Mouse (Mus musculus) kidney, postnatal 36 days (tissue): ENCODE results near the gene Zfp263.
A peak's percentile ranks its signal among the peaks of the same experiment; 100 is the strongest.

Experiments
- DNase-seq, 2 experiments: peaks; one replicate each; pipeline ENCODE4 v3.0.0; 2021 to 2022; ENCODE audit warnings: mixed read lengths in 2 of 2

The Zfp263 gene

GRCm38 (mm10) chr16:3743503-3744185, at the start of gene Zfp263:
Gene Zfp263, plus strand, starts transcription at chr16:3744093.
- peak; percentile 94 to 97 for DNase-seq

- DNase-seq = no peak
These were observed 44.6 kb upstream of the Zfp263 start for GRCm38 (mm10) chr16:3699281-3699680.

DNA sequence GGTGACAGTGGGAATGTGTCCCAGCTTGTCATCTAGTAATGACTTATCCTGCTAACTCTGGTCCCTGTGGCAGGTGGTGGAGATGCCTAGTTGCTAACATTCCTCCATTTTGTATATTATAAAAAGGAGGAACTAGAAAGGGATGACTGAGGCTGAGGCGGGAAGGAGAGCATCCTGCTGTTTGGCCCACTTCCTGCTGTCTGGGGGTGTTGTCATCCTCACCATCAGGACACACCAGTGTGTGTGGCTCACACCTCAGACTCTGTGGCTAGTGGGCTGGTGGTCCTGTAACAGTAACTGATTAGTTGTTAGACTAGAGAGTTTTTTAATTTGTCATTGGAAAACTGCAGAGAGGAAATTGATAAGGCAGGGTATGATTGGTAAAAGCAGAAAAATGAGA, 43.0 kb upstream of the Zfp263 start:
- DNase-seq = no peak

DNA sequence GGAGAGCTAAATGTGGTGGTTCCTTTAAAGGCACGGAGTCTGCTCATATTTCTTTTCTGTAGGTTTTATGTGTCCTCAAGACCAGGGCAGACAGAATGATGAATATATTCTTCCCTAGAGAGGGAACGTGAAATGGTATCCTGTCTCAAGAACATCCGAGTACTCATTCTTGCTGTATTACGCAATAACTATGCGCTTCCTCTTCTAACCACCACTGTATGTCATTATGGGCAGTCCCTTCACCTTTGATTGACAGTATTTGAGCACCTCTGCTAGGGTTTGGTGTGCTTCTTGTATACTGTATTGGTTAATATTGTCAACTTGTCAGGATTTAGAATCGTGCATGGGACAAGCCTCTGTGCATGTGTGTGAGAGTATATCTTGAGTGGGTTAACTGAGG, 37.2 kb upstream of the Zfp263 start:
- no peak for DNase-seq

- DNase-seq = no peak
These were observed 29.2 kb upstream of the Zfp263 start for GRCm38 (mm10) chr16:3714731-3715130.

GRCm38 (mm10) chr16:3717980-3718379, 25.9 kb upstream of the Zfp263 start, which contains the start of gene Mefv:
Gene Mefv, minus strand, starts transcription at chr16:3718097.
- no peak for DNase-seq

- DNase-seq = no peak
These were observed 20.7 kb upstream of the Zfp263 start for GRCm38 (mm10) chr16:3723231-3723630.

DNA sequence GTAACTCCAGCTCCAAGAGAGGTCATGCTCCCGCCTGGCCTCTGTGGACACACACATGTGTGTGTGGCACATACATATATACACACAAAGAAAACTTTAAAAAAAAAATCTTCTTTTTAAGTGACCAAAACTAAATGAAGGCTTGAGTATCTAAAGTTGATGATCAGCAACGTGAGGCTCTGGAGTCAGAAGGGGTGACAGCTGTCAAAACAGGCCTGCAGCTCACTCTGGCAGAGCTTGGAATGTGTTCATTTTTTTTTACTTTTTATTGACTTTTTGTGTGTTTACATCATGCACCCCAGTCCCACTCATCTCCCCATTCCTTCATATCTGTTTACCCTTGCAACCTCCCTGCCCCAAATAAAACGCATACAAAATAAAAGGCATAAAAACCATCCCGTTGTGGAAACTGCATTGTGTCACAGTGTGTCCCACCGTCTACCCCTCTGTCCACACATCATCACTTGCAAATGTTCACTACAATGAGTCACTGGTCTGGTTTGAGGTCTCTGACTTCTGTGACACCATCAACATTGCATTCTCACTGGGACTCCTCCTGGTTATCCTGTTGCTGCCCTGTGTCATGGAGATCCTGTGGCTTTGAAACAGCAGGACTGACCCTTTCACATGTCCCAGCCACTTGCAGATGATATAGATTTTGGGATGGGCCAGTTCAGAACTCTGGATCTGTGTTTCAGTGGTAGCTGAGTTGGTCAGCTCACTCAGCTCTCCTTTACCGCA, 15.7 kb upstream of the Zfp263 start:
- no peak for DNase-seq

- no peak for DNase-seq
These were observed 11.3 kb upstream of the Zfp263 start for GRCm38 (mm10) chr16:3732612-3733011.

DNA sequence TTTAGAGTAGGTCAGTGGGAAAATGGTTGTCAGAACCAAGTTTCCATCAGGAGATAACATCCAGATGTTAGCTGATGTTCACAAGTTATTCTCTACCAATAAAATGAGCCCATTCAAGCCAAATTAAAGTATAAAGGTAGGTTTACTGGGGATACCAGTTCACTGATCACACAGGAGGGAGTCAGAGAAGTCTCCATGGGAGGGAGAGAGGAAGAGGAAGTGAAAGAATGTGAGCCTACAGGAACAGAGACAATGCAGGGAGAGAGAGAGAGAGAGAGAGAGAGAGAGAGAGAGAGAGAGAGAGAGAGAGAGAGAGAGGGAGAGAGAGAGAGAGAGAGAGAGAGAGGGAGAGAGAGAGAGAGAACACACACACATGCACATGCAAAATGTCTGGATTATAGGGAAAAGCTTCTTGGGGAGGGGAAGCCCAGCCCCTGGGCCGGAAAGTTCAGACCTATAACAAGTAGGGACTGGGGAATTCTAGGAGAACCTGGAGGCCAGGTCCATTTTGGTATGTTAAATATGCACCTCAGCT, 10.6 kb upstream of the Zfp263 start:
- DNase-seq = no peak

DNA sequence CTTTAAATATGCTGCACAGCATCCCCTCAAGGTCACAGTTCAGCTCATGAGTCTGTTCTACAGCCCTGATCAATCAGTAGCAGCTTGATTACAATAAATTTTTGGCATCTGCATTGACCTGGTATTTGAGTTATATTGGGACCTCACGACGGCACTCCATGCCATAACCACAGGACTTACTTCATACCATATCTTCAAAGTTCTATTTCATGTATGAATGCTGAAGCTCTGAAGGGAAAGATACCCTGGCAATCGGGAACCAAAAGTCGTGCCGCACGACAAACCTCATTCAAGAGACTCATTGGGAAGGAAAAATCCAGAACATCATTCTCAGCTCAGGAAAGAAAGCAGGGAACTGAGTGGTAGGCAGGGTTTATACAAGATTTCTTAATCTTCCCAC, 1.4 kb upstream of the Zfp263 start:
- DNase-seq = no peak

DNA sequence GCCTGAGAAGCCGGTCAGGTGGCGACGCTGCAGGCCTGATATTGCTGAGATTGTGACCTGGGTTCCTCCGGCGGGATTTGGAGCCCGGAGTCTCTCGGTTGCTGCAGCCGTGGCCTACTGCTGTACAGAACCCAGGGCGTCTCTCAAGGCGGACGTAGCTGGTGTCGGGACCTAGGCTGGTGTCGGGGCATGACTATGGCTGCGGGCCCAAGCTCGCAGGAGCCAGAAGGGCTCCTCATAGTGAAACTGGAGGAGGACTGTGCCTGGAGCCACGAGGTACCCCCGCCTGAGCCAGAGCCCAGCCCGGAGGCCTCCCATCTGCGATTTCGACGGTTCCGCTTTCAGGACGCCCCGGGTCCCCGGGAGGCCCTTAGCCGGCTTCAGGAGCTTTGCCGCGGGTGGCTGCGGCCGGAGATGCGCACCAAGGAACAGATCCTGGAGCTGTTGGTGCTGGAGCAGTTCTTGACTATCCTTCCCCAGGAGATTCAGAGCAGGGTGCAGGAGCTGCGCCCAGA, 350 bp downstream of the Zfp263 start:
- no peak for DNase-seq

GRCm38 (mm10) chr16:3745656-3746055, 1.8 kb downstream of the Zfp263 start:
- DNase-seq = no peak

- no peak for DNase-seq
These were observed 5.1 kb downstream of the Zfp263 start for GRCm38 (mm10) chr16:3748976-3749375.

GRCm38 (mm10) chr16:3771603-3772002, 27.7 kb downstream of the Zfp263 start:
- no peak for DNase-seq

DNA sequence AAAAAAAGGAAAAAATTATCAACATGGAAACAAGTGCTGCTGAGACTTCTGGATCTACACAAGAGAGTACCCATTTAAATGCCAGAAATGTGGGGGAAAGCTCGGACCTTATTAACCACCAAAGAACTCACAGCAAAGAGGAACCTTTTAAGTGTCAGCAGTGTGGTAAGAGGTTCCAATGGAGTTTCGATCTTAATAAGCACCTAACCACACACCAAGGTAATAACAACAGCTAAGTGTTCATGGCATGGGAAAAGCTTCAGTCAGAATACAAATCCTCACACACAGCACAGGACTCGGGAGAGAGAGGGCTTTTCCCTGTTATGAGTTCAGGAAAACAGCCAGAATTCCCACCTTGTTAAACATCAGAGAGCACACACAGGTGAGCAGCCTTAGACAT, 32.5 kb downstream of the Zfp263 start:
- DNase-seq = no peak

DNA sequence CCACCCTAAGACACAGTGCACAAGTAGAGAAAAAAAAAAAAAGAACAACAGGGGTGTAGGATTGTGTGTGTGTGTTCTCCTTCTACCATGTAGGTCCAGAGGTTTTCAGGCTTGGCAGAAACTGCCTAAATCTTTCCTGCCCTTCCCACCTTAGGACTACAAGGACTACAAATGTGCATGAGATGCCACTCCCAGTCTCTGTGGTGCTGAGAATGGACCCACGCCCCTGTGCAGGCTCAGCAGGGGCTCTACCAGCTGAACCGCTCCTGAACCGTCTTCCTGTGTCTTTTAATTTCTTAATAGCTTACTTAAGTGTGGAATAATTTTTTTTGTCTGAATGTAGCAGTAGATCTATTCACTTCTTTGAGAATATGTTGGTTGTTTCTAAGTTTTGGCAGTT, 34.1 kb downstream of the Zfp263 start:
- DNase-seq = no peak

- no peak for DNase-seq
These were observed 37.3 kb downstream of the Zfp263 start for GRCm38 (mm10) chr16:3781237-3781636.

DNA sequence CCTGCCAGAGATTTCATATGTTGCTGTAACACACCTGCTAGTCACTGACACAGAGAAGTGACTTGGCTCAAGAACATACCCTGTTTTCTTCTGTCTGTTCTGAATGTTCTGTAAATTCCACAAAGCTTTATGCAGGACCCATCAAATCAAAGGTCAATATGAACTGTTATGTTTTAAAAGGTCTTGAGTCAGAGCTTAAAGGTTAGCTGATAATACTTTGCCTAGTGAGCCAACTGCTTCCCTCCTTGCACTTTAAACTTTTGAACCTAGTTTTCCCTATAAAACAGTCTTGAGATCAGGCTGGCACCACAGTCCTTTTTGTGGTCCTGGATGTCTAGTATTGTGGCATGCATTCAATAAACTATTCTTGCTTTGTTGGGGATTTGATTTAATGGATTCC, 44.5 kb downstream of the Zfp263 start:
- DNase-seq = no peak
